Mouse (Mus musculus) bone marrow macrophage, adult 2 months (primary cell): Measurements from ENCODE around the gene E130114P18Rik.

Experiments used
- CTCF ChIP-seq: IDR thresholded peaks from 2 replicates; pipeline ENCODE4 v1.5.1; 2012; ENCODE audit warnings: low read depth, mild to moderate bottlenecking, low read length, moderate library complexity
- POLR2A ChIP-seq: IDR thresholded peaks from 2 replicates; pipeline ENCODE4 v1.6.1; 2012; ENCODE audit warnings: mild to moderate bottlenecking, low read depth, low read length, borderline replicate concordance

DNA sequence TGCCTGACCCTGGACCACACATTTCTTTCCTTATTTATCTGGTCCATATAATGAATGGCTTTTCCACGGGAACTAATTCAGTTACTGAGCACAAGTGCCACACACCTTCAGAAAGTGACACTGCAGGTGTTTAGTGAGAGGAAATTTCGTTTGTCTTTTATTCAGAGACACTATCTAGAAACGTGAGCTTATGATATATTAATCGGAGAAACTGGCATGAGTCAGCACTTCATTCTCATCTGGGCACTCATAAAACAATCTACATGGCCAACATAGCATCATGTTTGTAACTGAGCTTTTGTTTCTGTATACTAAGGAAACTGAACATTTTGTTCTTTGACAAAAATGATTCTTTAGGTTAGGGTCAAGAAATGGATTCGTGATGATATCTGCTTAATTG lies 35.2 kb upstream of the E130114P18Rik start:
- TF ChIP-seq CTCF, result no peak
- TF ChIP-seq POLR2A, result no peak
